Mouse (Mus musculus) frontal cortex, postnatal 10 days (tissue): Measurements from ENCODE around the gene Hmx3.

ENCODE experiments used
- DNase-seq, 2 experiments: peaks; one replicate each; pipeline ENCODE4 v3.0.0; 2022; ENCODE audit warnings: low spot score in 2 of 2, mixed read lengths in 1 of 2

The Hmx3 gene

DNA sequence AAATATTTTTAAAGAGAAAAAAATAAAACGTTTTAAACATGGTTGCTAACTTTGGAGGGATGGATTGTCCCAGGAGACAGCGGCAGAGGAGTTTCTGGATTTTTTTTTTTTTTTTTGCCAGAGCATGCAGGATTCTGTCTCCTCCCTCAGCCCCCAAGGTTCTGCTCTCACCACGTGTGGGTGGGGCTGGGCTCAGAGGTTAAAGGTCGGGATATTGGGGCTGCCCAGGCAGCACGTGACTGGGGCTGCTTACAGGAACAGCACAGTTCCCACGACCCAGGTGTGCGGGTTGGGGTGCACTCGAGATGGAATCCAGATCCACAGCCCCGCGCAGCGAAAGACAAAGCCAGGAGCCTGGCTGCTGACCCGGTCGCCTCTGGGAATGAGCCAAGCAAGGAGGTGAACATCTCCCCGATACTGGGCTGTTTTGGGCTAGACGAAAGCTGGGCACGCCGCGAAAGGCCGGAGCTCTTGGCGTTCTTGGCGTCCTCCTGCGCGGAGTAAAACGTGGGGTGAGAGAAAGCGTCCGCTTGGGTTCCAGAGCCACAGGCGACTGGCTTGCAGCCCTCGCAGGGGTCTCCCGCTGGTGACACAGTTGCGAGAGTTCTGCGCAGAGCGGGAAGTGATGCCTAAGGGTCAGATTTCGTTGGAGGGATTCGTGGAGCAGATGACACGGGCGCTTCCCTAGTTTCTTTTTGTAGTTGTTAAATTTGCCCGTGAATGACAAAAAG lies 14.0 kb downstream of the Hmx3 start:
- no peak for DNase-seq

DNA sequence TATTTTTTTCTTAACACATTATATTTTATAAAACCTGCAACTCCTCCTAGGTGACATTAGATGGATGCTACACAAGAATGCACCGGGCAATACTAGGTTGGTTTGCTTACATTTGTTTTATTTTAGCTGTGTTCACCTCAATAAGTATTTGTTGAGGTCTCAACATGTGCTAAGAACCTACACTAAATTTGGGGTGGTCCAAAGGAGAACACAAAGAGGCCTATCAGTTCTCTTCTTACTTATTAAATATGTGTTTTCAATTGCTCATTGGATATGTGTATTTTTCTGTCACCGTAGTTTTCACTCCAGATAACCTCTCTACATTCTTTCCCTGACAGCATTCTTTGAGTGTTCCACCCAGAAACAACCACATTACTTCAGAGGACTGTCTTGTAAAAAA lies 15.1 kb downstream of the Hmx3 start:
- no peak for DNase-seq

DNA sequence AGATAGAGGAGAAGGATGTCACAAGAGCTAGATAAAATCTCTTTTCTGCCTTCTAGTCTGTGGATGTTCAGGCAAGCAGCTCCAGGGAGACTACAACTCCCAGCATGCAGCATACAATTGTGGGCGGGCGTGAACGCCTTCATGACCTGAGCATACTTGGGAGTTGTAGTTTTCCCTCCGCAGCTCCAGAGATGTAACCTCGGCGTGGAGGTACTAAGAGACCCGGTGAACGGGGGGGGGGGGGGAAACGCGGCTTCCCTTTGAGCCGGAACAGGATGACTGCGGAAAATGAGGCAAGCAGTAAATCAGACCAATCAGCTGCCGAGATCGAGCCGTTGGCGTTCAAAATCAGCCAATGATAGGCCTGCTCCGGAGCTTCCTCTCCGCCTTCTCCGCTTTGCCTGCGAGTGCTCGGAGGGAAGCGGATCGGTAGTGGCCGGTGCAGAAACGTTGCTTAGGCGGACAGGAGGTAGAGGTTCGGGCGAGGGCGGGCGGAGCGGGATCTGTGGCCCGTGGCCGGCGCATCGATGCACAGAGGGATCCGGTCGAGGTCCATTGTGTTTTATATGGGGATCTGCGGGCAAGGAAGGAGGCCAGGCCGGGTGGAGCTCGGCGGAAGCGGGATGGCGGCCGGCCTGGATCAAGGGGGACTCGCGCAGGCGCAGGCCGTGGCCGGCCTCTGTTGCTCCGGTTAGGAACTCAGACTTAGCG lies 17.5 kb downstream of the Hmx3 start, which contains the start of gene Bub3:
Gene Bub3 (plus strand): TSS at position 237 of the 711 bp plus-strand sequence.
- peak; percentile 90 to 91 for DNase-seq

DNA sequence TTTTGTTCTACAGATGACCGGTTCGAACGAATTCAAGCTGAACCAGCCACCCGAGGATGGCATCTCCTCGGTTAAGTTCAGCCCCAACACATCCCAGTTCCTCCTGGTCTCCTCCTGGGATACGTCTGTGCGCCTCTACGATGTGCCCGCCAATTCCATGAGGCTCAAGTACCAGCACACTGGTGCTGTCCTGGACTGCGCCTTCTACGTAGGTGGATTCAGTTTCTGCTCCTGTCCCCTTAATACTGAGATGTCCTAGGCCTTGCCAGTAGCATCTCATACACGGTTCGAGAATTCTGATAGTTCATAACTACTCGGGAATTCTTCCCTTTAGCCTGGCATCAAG lies 18.0 kb downstream of the Hmx3 start:
- DNase-seq, result no peak

DNA sequence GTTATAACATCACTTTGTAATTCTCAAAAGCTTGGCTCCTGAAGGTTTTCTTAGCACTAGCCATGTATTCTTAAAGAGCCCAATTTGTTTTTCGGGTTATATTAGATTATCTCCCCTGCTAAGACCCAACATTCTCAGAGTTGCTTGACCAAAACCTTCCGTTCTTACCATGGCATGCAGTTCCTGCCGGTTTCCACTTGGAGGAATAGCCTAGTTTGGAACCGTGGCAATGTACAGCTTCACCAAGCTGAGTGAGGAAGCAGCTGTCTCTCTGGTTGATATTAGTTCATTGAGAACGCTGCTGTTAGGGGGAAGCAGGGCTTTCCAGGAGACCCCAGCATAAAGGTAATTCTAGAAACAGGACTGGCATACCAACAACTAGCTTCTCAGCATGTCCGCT lies 32.6 kb downstream of the Hmx3 start:
- no peak for DNase-seq

DNA sequence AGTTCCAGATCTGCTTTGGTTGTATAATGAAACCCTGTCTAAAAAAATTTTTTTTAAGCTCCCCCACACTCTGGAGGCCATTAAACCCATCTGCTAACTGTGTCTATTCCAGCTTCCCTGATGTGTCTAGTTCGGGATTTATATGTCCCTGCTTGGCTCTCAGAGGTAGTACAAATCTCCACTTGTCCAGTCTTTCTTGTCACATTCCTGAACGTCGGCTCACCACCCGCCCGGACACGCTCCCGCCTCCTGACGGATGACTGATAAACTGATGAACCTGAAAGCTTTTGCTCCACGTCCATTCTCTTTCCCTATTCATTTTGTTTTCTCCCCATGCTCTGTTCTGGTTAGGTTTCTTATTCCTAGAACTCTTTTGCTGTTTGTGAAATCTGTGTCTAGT lies 39.5 kb downstream of the Hmx3 start:
- DNase-seq, result no peak

DNA sequence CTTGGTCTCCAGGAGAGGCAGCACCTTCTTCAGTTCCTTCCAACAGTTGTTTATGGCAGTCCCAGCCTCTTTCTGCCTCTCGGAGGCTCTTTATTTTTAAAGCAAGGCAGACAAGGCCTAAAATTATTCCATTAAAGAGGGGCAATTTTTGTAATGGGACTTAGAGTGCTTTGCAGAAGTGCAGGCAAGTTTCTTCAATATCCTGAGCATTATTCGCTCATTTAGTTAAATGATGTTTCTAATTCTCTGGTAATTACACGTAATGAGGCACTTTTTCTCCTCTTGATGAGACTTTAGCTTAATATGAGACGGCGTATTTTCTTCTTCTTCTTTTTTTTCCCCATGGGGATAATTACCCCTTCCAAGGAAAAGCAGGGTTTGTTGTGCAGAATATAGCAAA lies 42.9 kb downstream of the Hmx3 start:
- no peak for DNase-seq
